Mouse (Mus musculus) adrenal gland, postnatal 10 days (tissue): Measurements from ENCODE around the gene Hic1. TPM values are rescaled to one million over a fixed set of nuclear protein-coding genes. Genes with fewer than 3 reads are reported as not detected.

Experiments
- DNase-seq: peaks from one replicate; pipeline ENCODE4 v3.0.0; 2021; ENCODE audit warnings: mixed read lengths
- long read RNA-seq, 2 experiments: library from polyadenylated mRNA; stranded (forward); transcript quantifications; one replicate each; pipeline ENCODE4 v2.0.0; 2021
- total RNA-seq, 2 experiments: library from RNA; stranded (reverse); gene quantifications; 2 replicates each; pipeline ENCODE4 v1.2.3; 2021

Gene Hic1
- total RNA-seq, result 10 to 100 TPM; 23.6 to 24.5 TPM
- long read RNA-seq, experiment 1, transcript Hic1-202 (2 exons, 645 nt), result minor isoform, 10 of 47 reads
- long read RNA-seq, experiment 1, transcript Hic1-201 (2 exons, 3,497 nt), result major isoform, 24 of 47 reads
- long read RNA-seq, experiment 1, partial matches to known transcripts, result 0 of 47 reads
- long read RNA-seq, experiment 1, other reads (novel, unspliced or antisense), result 13 of 47 reads
- long read RNA-seq, experiment 2, partial matches to known transcripts, result 0 of 7 reads
- long read RNA-seq, experiment 2, other reads (novel, unspliced or antisense), result 2 of 7 reads

GRCm38 (mm10) chr11:75169405-75170080 is at the start of gene Hic1:
Hic1 (minus strand) TSS chr11:75169519.
- DNase-seq, result peak; percentile 40

GRCm38 (mm10) chr11:75214081-75214950 is 45.0 kb upstream of the Hic1 start:
- DNase-seq, result no peak

GRCm38 (mm10) chr11:75213372-75214080 is 44.2 kb upstream of the Hic1 start:
- DNase-seq, result peak; percentile 75

- peak; percentile 59 for DNase-seq
Measured at GRCm38 (mm10) chr11:75212876-75213275, 43.6 kb upstream of the Hic1 start.

GRCm38 (mm10) chr11:75212031-75212667 is 42.8 kb upstream of the Hic1 start:
- DNase-seq, result peak; percentile 69

- DNase-seq, result no peak
Measured at GRCm38 (mm10) chr11:75210755-75211154, 41.4 kb upstream of the Hic1 start.

- no peak for DNase-seq
Measured at GRCm38 (mm10) chr11:75210093-75210492, 40.8 kb upstream of the Hic1 start.

GRCm38 (mm10) chr11:75209363-75209762 is 40.0 kb upstream of the Hic1 start:
- DNase-seq, result no peak

- no peak for DNase-seq
Measured at GRCm38 (mm10) chr11:75206347-75206746, 37.0 kb upstream of the Hic1 start.

- DNase-seq, result no peak
Measured at GRCm38 (mm10) chr11:75204472-75204871, 35.2 kb upstream of the Hic1 start.

GRCm38 (mm10) chr11:75203926-75204325 is 34.6 kb upstream of the Hic1 start:
- no peak for DNase-seq

- DNase-seq, result no peak
Measured at GRCm38 (mm10) chr11:75201721-75202120, 32.4 kb upstream of the Hic1 start.

- DNase-seq, result no peak
Measured at GRCm38 (mm10) chr11:75200935-75201334, 31.6 kb upstream of the Hic1 start.

- peak; percentile 27 for DNase-seq
Measured at GRCm38 (mm10) chr11:75199951-75200350, 30.6 kb upstream of the Hic1 start.

- no peak for DNase-seq
Measured at GRCm38 (mm10) chr11:75198792-75199191, 29.5 kb upstream of the Hic1 start.

GRCm38 (mm10) chr11:75197956-75198355 is 28.6 kb upstream of the Hic1 start:
- no peak for DNase-seq

GRCm38 (mm10) chr11:75196131-75196530 is 26.8 kb upstream of the Hic1 start:
- no peak for DNase-seq

- peak; percentile 69 for DNase-seq
Measured at GRCm38 (mm10) chr11:75194850-75195461, 25.6 kb upstream of the Hic1 start.

- peak; percentile 58 for DNase-seq
Measured at GRCm38 (mm10) chr11:75194121-75194849, 25.0 kb upstream of the Hic1 start.
